Mouse (Mus musculus): ENCODE results near the gene Nob1. TPM values are rescaled to one million over a fixed set of nuclear protein-coding genes. Genes with fewer than 3 reads are reported as not detected.

The Nob1 gene
- 34.7 TPM for polyA plus RNA-seq (2015; fragmentation: Illumina TruSeq; extraction: RNeasy Lipid Tissue Mini Kit (QIAGEN cat#74804); ENCODE audit: low read depth, low replicate concordance)

DNA sequence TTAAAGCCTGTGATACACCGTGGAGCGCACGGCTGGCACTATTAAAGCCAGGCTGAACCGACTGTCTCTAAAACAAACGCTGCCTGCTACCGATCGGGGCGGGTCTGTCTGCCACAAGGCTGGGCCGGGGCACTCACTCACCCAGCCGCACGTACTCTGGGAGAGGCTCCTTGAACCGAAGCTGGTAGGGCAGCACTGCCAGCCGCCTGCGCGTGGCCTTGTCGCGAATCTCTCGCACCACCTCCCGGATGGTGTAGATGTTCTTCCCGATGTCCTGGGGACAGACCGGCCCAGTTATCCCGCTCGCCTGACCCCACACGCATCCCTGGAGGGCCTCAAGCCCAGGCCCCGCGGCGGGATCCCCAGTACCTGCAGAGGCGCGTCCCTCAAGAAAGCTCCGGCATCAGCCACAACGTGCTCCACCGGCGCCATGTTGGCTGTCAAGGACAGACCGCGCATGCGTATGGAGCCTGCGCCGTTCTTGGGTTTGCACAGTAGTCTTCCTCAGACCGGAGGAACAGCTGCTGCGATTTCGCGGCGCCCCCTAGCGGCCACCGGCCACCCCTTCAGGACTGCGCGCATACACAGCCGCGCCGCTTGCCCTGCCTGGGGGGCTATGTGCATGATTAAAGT lies at the start of gene Nob1:
Gene Nob1 (minus strand): TSS at position 455 of the 633 bp plus-strand sequence.

GRCm38 (mm10) chr8:107435962-107436831 lies 11.3 kb upstream of the Nob1 start, which contains the start of gene Wwp2:
Gene Wwp2 (plus strand): TSS chr8:107436365.

DNA sequence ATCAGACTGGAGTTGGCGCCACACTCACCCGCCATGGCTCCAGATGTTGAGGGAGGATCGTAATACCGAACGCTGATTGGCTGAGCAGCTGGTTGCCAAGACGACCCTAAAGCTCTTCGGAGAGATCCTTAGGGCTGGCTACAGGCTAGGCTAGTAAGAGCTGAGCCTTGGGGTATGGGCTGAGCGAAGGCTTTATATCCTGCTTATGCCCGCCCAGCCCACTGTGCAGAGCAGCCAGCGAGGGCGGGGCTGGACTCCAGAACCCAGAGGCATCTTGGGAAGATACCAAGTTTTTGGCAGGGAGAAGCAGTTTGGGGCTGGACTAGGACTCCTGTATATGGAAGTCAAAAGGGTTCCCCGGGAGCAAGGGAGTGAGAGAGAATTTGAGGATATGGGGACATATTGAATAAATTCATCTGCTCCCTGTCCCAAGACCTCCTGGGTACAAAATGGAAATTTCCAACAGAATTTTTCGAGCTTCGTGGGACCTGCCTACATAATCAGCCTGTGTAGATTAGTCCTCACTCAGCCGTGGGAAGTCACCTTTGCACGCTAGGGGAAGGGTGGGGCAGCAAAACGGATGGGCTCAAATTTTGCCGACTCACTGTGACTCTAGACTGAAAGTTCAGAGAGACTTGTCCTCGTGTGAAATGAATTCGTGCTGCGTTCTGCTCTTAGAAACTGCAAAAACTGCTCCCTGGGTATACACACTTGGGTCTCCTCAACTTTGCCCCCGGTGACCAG lies 21.6 kb downstream of the Nob1 start, which contains the start of gene Nqo1:
Gene Nqo1 (minus strand): TSS at position 169 of the 744 bp plus-strand sequence.

Other genes starting within 250 kb of the Nob1 start
- 27.3 TPM for gene Nfat5, start 131.6 kb downstream of the Nob1 start, polyA plus RNA-seq (2015; fragmentation: Illumina TruSeq; extraction: RNeasy Lipid Tissue Mini Kit (QIAGEN cat#74804); ENCODE audit: low read depth, low replicate concordance)
- gene Nqo1, start 21.8 kb downstream of the Nob1 start, polyA plus RNA-seq (2015; fragmentation: Illumina TruSeq; extraction: RNeasy Lipid Tissue Mini Kit (QIAGEN cat#74804); ENCODE audit: low read depth, low replicate concordance) = 9.0 TPM
- gene Wwp2, start 11.3 kb upstream of the Nob1 start, polyA plus RNA-seq (2015; fragmentation: Illumina TruSeq; extraction: RNeasy Lipid Tissue Mini Kit (QIAGEN cat#74804); ENCODE audit: low read depth, low replicate concordance) = 23.6 TPM
- gene Psmd7, start 163.4 kb upstream of the Nob1 start, polyA plus RNA-seq (2015; fragmentation: Illumina TruSeq; extraction: RNeasy Lipid Tissue Mini Kit (QIAGEN cat#74804); ENCODE audit: low read depth, low replicate concordance) = 160 TPM

All from brain, adult 10 weeks (tissue).